Mouse (Mus musculus): ENCODE results near the gene Tmprss2. TPM values are rescaled to one million over a fixed set of nuclear protein-coding genes. Genes with fewer than 3 reads are reported as not detected.

Tmprss2 gene
- polyA plus RNA-seq, 1 experiment from 2014 or later: 0.86 TPM

DNA sequence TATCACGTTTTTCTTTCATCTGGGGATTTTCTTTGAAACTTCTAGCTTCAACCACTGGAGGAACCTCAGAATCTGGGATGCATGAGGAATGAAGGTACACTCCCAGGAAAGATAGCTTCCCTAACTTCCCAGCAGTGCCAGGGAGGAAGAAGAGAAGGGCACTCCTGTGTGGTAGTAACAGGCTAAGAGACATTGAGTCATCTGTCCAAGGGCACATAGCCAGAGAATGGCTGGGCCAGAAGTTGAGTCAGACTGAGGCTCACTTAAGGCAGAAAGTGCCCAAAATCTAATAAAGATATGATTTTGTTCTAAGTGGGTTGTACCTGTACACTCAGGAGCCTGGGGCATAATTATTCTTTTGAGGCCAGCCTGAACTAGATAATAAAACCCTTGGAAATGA, 41.6 kb downstream of the Tmprss2 start:
- WGBS: 57% methylated on average over 1 of the region's 1 CpGs
- Histone ChIP-seq H3K9ac (no peak overlapping the region), H3K4me1 (no peaks in the 10 kb centered on the region), H3K27me3 (no peaks in the 10 kb centered on the region), H3K36me3 (no peaks in the 10 kb centered on the region), H3K4me3 (no peak overlapping the region), H3K9me3 (no peaks in the 10 kb centered on the region), H3K4me2 (no peak overlapping the region), H3K27ac (no peak overlapping the region)
- ATAC-seq (ENCODE audit: insufficient number of reproducible peaks, insufficient read depth, low FRiP score, low TSS enrichment, low read depth): no peak

DNA sequence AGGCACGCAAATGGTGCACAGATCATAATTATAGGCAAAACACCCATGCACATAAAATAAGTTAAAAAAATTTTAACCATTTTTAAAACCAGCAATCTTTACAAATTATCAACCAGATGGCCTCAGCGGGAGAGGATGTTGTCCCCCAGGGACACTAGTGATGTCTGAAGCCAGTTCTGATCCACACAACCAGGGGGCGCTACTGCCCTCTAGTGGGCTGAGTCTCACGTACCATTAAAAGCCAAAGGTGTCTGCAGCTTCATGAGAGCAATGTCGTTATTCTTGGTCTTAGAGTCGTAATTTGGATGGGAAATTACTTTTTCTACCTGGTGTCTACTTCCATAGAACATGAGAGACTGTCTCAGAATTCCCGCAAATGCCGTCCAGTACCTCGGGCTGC, 42.3 kb downstream of the Tmprss2 start:
- Histone ChIP-seq H3K27me3 (no peaks in the 10 kb centered on the region), H3K4me3 (no peak overlapping the region), H3K36me3 (no peaks in the 10 kb centered on the region), H3K4me2 (no peak overlapping the region), H3K4me1 (no peaks in the 10 kb centered on the region), H3K9me3 (no peaks in the 10 kb centered on the region), H3K27ac (no peak overlapping the region), H3K9ac (no peak overlapping the region)
- 66% methylated on average over 9 of the region's 9 CpGs for WGBS
- ATAC-seq (ENCODE audit: insufficient number of reproducible peaks, insufficient read depth, low FRiP score, low TSS enrichment, low read depth): no peak

GRCm38 (mm10) chr16:97544340-97544739, 66.7 kb downstream of the Tmprss2 start:
- no peak overlapping the region for H3K27ac ChIP-seq
- H3K27me3 ChIP-seq: no peaks in the 10 kb centered on the region
- no peak overlapping the region for H3K4me3 ChIP-seq
- H3K4me2 ChIP-seq: no peak overlapping the region
- H3K9ac ChIP-seq: no peak overlapping the region
- no peak for ATAC-seq (ENCODE audit: insufficient number of reproducible peaks, insufficient read depth, low FRiP score, low TSS enrichment, low read depth)
- 77% methylated on average over 4 of the region's 4 CpGs for WGBS
- H3K36me3 ChIP-seq: no peaks in the 10 kb centered on the region
- H3K4me1 ChIP-seq: no peaks in the 10 kb centered on the region
- no peaks in the 10 kb centered on the region for H3K9me3 ChIP-seq

DNA sequence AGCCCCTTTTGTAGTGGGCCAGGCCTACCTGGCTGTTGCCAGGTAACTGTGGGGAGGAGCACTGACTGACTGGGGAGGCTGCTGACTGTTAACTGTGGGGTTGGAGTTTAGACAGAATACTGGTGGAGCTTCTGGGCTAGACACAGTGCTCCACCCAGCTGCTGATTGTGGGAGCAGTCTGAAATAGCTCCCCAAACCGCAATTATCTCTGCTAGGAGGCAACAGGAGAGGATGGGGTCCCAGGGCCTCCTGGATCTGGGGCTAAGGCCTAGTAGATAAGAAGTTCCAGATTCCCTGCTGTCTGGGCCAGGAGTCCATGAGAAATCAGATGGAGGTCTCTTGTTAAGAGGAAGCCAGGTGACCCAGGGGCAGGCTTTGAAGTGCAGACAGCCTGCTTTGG, 74.1 kb downstream of the Tmprss2 start:
- no peak overlapping the region for H3K27ac ChIP-seq
- H3K27me3 ChIP-seq: no peaks in the 10 kb centered on the region
- H3K4me3 ChIP-seq: no peak overlapping the region
- no peak for ATAC-seq (ENCODE audit: insufficient number of reproducible peaks, insufficient read depth, low FRiP score, low TSS enrichment, low read depth)
- 58% methylated on average over 1 of the region's 1 CpGs for WGBS
- no peak overlapping the region; the same call in 1 of the 2 replicates for H3K9ac ChIP-seq
- H3K36me3 ChIP-seq: no peaks in the 10 kb centered on the region
- H3K4me2 ChIP-seq: peak overlapping the region; percentile 35; the same call in 1 of the 2 replicates
- peaks cover 27% of the 10 kb centered on the region for H3K4me1 ChIP-seq
- no peaks in the 10 kb centered on the region; the same call in 1 of the 2 replicates for H3K9me3 ChIP-seq

GRCm38 (mm10) chr16:97535808-97536413, 75.1 kb downstream of the Tmprss2 start:
- no peaks in the 10 kb centered on the region for H3K36me3 ChIP-seq
- no peaks in the 10 kb centered on the region; the same call in 1 of the 2 replicates for H3K9me3 ChIP-seq
- WGBS: 11% methylated on average over 3 of the region's 3 CpGs
- peak overlapping the region; percentile 9; the same call in 1 of the 2 replicates for H3K4me3 ChIP-seq
- H3K9ac ChIP-seq: peak overlapping the region; percentile 32; the same call in 1 of the 2 replicates
- H3K4me1 ChIP-seq: peaks cover 27% of the 10 kb centered on the region
- ATAC-seq (ENCODE audit: insufficient number of reproducible peaks, insufficient read depth, low FRiP score, low TSS enrichment, low read depth): peak; percentile 77
- H3K27me3 ChIP-seq: no peaks in the 10 kb centered on the region
- peak overlapping the region; percentile 83 for H3K27ac ChIP-seq
- peak overlapping the region; percentile 35 for H3K4me2 ChIP-seq

GRCm38 (mm10) chr16:97534876-97535461, 76.0 kb downstream of the Tmprss2 start:
- no peaks in the 10 kb centered on the region; the same call in 1 of the 2 replicates for H3K9me3 ChIP-seq
- H3K27me3 ChIP-seq: no peaks in the 10 kb centered on the region
- WGBS: 35% methylated on average over 5 of the region's 5 CpGs
- H3K9ac ChIP-seq: 0 out of 2 replicates have a peak overlapping the region, but pooled peaks have one; percentile 32
- no peak overlapping the region for H3K4me3 ChIP-seq
- H3K36me3 ChIP-seq: no peaks in the 10 kb centered on the region
- H3K4me2 ChIP-seq: peak overlapping the region; percentile 35
- H3K4me1 ChIP-seq: peaks cover 27% of the 10 kb centered on the region
- peak overlapping the region; percentile 83 for H3K27ac ChIP-seq
- ATAC-seq (ENCODE audit: insufficient number of reproducible peaks, insufficient read depth, low FRiP score, low TSS enrichment, low read depth): no peak

DNA sequence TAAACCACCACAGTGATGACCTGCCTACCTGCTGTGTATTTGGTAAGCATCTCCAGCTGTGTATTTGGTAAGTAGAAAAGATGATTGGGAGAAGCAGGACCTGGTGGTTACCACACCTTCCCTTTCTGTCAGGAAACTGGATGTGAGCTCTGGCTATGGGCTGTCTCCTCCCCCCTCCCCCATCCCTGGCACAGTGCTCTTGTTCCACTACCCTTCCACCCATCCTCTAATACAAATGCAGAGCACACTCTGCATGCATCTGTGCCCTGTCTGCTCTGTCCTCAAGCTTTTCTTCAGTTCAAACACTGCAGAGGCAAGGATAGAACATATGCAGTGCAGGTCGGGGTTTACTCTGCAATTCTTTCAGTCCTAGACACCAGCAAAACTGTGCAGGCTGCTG, 76.5 kb downstream of the Tmprss2 start:
- H3K9me3 ChIP-seq: no peaks in the 10 kb centered on the region; the same call in 1 of the 2 replicates
- H3K4me1 ChIP-seq: peaks cover 27% of the 10 kb centered on the region
- peak overlapping the region; percentile 35; the same call in 1 of the 2 replicates for H3K4me2 ChIP-seq
- H3K27me3 ChIP-seq: no peaks in the 10 kb centered on the region
- no peak overlapping the region for H3K9ac ChIP-seq
- H3K36me3 ChIP-seq: no peaks in the 10 kb centered on the region
- ATAC-seq (ENCODE audit: insufficient number of reproducible peaks, insufficient read depth, low FRiP score, low TSS enrichment, low read depth): no peak
- H3K4me3 ChIP-seq: no peak overlapping the region
- WGBS: 41% methylated on average over 1 of the region's 1 CpGs
- no peak overlapping the region for H3K27ac ChIP-seq

DNA sequence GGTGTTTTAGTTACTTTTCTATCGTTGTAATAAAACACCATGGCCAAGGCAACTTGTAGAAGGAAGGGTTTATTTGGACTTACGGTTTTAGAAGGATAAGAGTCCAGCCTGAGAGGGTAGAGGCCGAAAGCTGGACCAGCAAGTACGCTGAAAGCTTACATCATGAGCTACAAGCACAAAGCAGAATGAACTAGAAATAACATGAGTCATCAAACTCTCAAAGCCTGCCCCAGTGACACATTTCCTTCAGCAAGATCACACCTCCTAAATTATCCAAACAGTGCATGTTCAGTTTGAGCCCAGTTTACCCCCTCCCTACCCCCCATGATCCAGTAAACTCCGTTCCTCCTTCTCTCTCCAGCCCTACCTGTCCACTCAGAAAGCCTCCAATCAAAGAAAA, 77.2 kb downstream of the Tmprss2 start:
- H3K4me2 ChIP-seq: no peak overlapping the region
- H3K27ac ChIP-seq: no peak overlapping the region
- H3K4me3 ChIP-seq: no peak overlapping the region
- H3K4me1 ChIP-seq: peaks cover 27% of the 10 kb centered on the region
- no peaks in the 10 kb centered on the region for H3K36me3 ChIP-seq
- 85% methylated on average over 5 of the region's 5 CpGs for WGBS
- H3K9ac ChIP-seq: no peak overlapping the region
- H3K27me3 ChIP-seq: no peaks in the 10 kb centered on the region
- H3K9me3 ChIP-seq: no peaks in the 10 kb centered on the region; the same call in 1 of the 2 replicates
- no peak for ATAC-seq (ENCODE audit: insufficient number of reproducible peaks, insufficient read depth, low FRiP score, low TSS enrichment, low read depth)

DNA sequence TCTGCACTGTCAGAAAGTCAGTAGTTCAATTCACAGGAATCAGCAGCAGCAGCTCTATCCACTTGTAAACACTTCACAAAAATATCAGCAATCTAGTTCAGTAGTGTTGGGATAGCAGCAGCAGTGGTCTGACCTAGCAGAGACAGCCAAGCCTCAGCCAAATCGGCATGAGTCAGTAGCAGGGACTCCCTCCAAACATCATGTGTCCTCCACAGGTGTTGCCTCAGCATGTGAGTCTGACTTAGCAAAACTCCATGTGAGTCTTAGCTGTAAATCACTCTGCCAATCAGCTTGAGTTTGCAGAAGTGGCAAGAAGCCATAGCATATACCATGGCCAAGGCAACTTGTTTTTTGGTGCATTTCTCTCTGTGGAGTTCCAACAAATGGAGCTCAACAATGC, 77.9 kb downstream of the Tmprss2 start:
- H3K36me3 ChIP-seq: no peaks in the 10 kb centered on the region
- no peak overlapping the region for H3K4me3 ChIP-seq
- no peak for ATAC-seq (ENCODE audit: insufficient number of reproducible peaks, insufficient read depth, low FRiP score, low TSS enrichment, low read depth)
- WGBS: 82% methylated on average over 1 of the region's 1 CpGs
- H3K9me3 ChIP-seq: no peaks in the 10 kb centered on the region; the same call in 1 of the 2 replicates
- H3K9ac ChIP-seq: no peak overlapping the region
- H3K27me3 ChIP-seq: no peaks in the 10 kb centered on the region
- no peak overlapping the region for H3K4me2 ChIP-seq
- H3K4me1 ChIP-seq: peaks cover 27% of the 10 kb centered on the region
- no peak overlapping the region for H3K27ac ChIP-seq

- WGBS: 81% methylated on average over 2 of the region's 2 CpGs
- no peaks in the 10 kb centered on the region for H3K4me1 ChIP-seq
- ATAC-seq (ENCODE audit: insufficient number of reproducible peaks, insufficient read depth, low FRiP score, low TSS enrichment, low read depth): no peak
- no peak overlapping the region for H3K9ac ChIP-seq
- H3K36me3 ChIP-seq: no peaks in the 10 kb centered on the region
- H3K27ac ChIP-seq: no peak overlapping the region
- no peak overlapping the region for H3K4me3 ChIP-seq
- no peak overlapping the region for H3K4me2 ChIP-seq
- no peaks in the 10 kb centered on the region; the same call in 1 of the 2 replicates for H3K9me3 ChIP-seq
- no peaks in the 10 kb centered on the region for H3K27me3 ChIP-seq
Observed at GRCm38 (mm10) chr16:97529241-97529640, 81.8 kb downstream of the Tmprss2 start.

DNA sequence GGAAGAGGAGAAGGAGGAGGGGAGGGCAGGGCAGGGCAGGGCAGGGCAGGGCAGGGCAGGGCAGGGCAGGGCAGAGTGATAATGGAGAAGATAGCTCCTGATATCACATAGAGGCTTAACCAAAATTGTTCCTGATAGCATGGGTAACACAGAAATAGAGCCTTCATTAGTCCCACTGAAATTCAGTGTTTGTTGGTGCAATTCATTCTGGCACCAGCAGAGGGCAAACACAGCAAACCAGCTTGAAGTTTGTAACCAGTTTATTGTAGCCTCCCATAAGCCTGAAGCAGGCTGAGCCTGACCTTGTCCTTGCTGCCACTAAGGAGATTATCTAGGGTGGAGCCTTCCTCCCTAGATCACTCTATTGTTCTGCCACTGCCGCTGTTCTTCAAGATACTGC, 88.0 kb downstream of the Tmprss2 start:
- ATAC-seq (ENCODE audit: insufficient number of reproducible peaks, insufficient read depth, low FRiP score, low TSS enrichment, low read depth): no peak
- Histone ChIP-seq H3K9ac (no peak overlapping the region), H3K27ac (no peak overlapping the region), H3K9me3 (no peaks in the 10 kb centered on the region), H3K27me3 (no peaks in the 10 kb centered on the region), H3K4me1 (no peaks in the 10 kb centered on the region), H3K4me2 (no peak overlapping the region), H3K4me3 (no peak overlapping the region), H3K36me3 (no peaks in the 10 kb centered on the region)
- 9% methylated on average over 1 of the region's 1 CpGs for WGBS

GRCm38 (mm10) chr16:97521983-97522382, 89.0 kb downstream of the Tmprss2 start:
- no peaks in the 10 kb centered on the region for H3K36me3 ChIP-seq
- no peaks in the 10 kb centered on the region for H3K4me1 ChIP-seq
- no peak overlapping the region for H3K9ac ChIP-seq
- 79% methylated on average over 6 of the region's 6 CpGs for WGBS
- ATAC-seq (ENCODE audit: insufficient number of reproducible peaks, insufficient read depth, low FRiP score, low TSS enrichment, low read depth): no peak
- no peak overlapping the region for H3K4me3 ChIP-seq
- H3K4me2 ChIP-seq: no peak overlapping the region
- H3K27me3 ChIP-seq: no peaks in the 10 kb centered on the region
- no peak overlapping the region for H3K27ac ChIP-seq
- H3K9me3 ChIP-seq: no peaks in the 10 kb centered on the region
